Mouse (Mus musculus) R1 (cell line): ENCODE measurements around the gene Lmbrd1.
A peak's percentile ranks its signal among the peaks of the same experiment; 100 is the strongest.
"Not testable (repeated sequence)": the region's sequence is repeated elsewhere in the genome, so short reads cannot be mapped to it uniquely, and the experiment has no call there.

ENCODE experiments used
- DNase-seq: peaks from one replicate; pipeline ENCODE4 v3.0.0-alpha.2; 2018; ENCODE audit warnings: low read depth, low spot score

The Lmbrd1 gene

GRCm38 (mm10) chr1:24720209-24720608, 41.8 kb downstream of the Lmbrd1 start:
- DNase-seq: no peak

GRCm38 (mm10) chr1:24729784-24730183, 51.4 kb downstream of the Lmbrd1 start:
- DNase-seq: no peak

GRCm38 (mm10) chr1:24732286-24732685, 53.9 kb downstream of the Lmbrd1 start:
- DNase-seq: no peak

- no peak for DNase-seq
Measured at GRCm38 (mm10) chr1:24734866-24735265, 56.4 kb downstream of the Lmbrd1 start.

- peak; percentile 27 for DNase-seq
Measured at GRCm38 (mm10) chr1:24740903-24741302, 62.5 kb downstream of the Lmbrd1 start.

GRCm38 (mm10) chr1:24741552-24741951, 63.1 kb downstream of the Lmbrd1 start:
- no peak for DNase-seq

- no peak for DNase-seq
Measured at GRCm38 (mm10) chr1:24743191-24743924, 64.9 kb downstream of the Lmbrd1 start.

- DNase-seq: no peak
Measured at GRCm38 (mm10) chr1:24752715-24753114, 74.3 kb downstream of the Lmbrd1 start.

- DNase-seq: no peak
Measured at GRCm38 (mm10) chr1:24758516-24758915, 80.1 kb downstream of the Lmbrd1 start.

GRCm38 (mm10) chr1:24766466-24766865, 88.0 kb downstream of the Lmbrd1 start:
- no peak for DNase-seq

- not testable (repeated sequence) for DNase-seq
Measured at GRCm38 (mm10) chr1:24767197-24767596, 88.8 kb downstream of the Lmbrd1 start.

GRCm38 (mm10) chr1:24773642-24774041, 95.2 kb downstream of the Lmbrd1 start:
- DNase-seq: no peak

GRCm38 (mm10) chr1:24776576-24776975, 98.1 kb downstream of the Lmbrd1 start:
- peak; percentile 57 for DNase-seq

GRCm38 (mm10) chr1:24793168-24793567, 114.7 kb downstream of the Lmbrd1 start:
- DNase-seq: no peak

- DNase-seq: not testable (repeated sequence)
Measured at GRCm38 (mm10) chr1:24807971-24808370, 129.5 kb downstream of the Lmbrd1 start.
